Mouse (Mus musculus): Measurements from ENCODE around the gene Spry2. TPM values are rescaled to one million over a fixed set of nuclear protein-coding genes. Genes with fewer than 3 reads are reported as not detected.
A peak's percentile ranks its signal among the peaks of the same experiment; 100 is the strongest.

Gene Spry2
- 26.4 and 30.1 TPM in 2 replicates for polyA plus RNA-seq (2014; fragmentation: Nextera tagmentation; extraction: Ambion mirVana)

- peak within 1 kb of the TSS; percentile 98 for H3K27ac ChIP-seq (ENCODE audit: low read depth, low read length)
- under 1% methylated on average over 61 of the region's 89 CpGs for WGBS
Measured at GRCm38 (mm10) chr14:105896791-105897568, at the start of gene Spry2. Gene Spry2 (minus strand): TSS chr14:105896819.

DNA sequence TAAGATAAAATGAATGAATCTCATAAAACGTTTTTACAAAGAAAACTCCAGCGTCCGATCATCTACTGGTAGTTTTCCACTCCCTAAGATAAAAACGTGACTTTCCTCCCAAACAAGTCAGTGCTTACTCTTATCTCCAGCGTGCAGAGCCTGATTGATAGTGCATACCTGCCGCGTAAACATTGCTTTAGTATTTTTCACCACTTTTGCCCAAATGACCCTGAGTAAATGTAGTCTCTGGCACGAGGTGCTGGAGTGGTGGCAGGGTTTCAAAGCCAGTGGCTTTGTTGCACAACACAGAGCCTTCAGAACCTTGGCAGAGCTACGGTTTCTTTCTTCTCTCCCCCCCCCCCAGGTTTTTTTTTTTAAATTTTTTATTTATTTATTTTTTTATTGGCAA is 44.7 kb upstream of the Spry2 start:
- WGBS: 90% methylated on average over 9 of the region's 9 CpGs
- H3K4me1 ChIP-seq (ENCODE audit: control insufficient read depth, insufficient read depth, low read length): no peaks in the 10 kb centered on the region
- no peak overlapping the region for H3K4me2 ChIP-seq (ENCODE audit: low read depth)
- H3K4me3 ChIP-seq (ENCODE audit: low read depth, low read length): no peak overlapping the region
- ATAC-seq (ENCODE audit: insufficient read depth, low FRiP score, low TSS enrichment) (no peak), DNase-seq (ENCODE audit: low spot score) (no peak)
- no peaks in the 10 kb centered on the region for H3K36me3 ChIP-seq (ENCODE audit: control insufficient read depth, insufficient read depth, low read length)
- no peak overlapping the region for H3K27ac ChIP-seq (ENCODE audit: low read depth, low read length)
- H3K9ac ChIP-seq (ENCODE audit: low read length): no peak overlapping the region
- no peaks in the 10 kb centered on the region for H3K27me3 ChIP-seq (ENCODE audit: control insufficient read depth, insufficient read depth, low read length)
- H3K9me3 ChIP-seq (ENCODE audit: control insufficient read depth, low read length): no peaks in the 10 kb centered on the region

More at GRCm38 (mm10) chr14:105896791-105897568, at the start of gene Spry2:
- peak within 1 kb of the TSS; percentile 84 for H3K9ac ChIP-seq (ENCODE audit: low read length)
- DNase-seq (ENCODE audit: low spot score) (peak; percentile 94), ATAC-seq (ENCODE audit: insufficient read depth, low FRiP score, low TSS enrichment) (peak; percentile 92)
- H3K27me3 ChIP-seq (ENCODE audit: control insufficient read depth, insufficient read depth, low read length): no peaks in the 10 kb centered on the region
- no peaks in the 10 kb centered on the region for H3K36me3 ChIP-seq (ENCODE audit: control insufficient read depth, insufficient read depth, low read length)
- H3K4me3 ChIP-seq (ENCODE audit: low read depth, low read length): peak within 1 kb of the TSS; percentile 64
- peaks cover 16% of the 10 kb centered on the region for H3K4me1 ChIP-seq (ENCODE audit: control insufficient read depth, insufficient read depth, low read length)
- no peaks in the 10 kb centered on the region for H3K9me3 ChIP-seq (ENCODE audit: control insufficient read depth, low read length)
- peak within 1 kb of the TSS; percentile 92 for H3K4me2 ChIP-seq (ENCODE audit: low read depth)

- 84% methylated on average over 9 of the region's 9 CpGs for WGBS
- no peak for ATAC-seq (ENCODE audit: insufficient read depth, low FRiP score, low TSS enrichment)
- Histone ChIP-seq H3K9ac (ENCODE audit: low read length) (no peak overlapping the region), H3K4me3 (ENCODE audit: low read depth, low read length) (no peak overlapping the region), H3K4me1 (ENCODE audit: control insufficient read depth, insufficient read depth, low read length) (no peaks in the 10 kb centered on the region; the same call in 1 of the 2 replicates), H3K9me3 (ENCODE audit: control insufficient read depth, low read length) (no peaks in the 10 kb centered on the region), H3K4me2 (ENCODE audit: low read depth) (no peak overlapping the region), H3K27ac (ENCODE audit: low read depth, low read length) (no peak overlapping the region), H3K27me3 (ENCODE audit: control insufficient read depth, insufficient read depth, low read length) (no peaks in the 10 kb centered on the region), H3K36me3 (ENCODE audit: control insufficient read depth, insufficient read depth, low read length) (no peaks in the 10 kb centered on the region)
- peak; percentile 13 for DNase-seq (ENCODE audit: low spot score)
Measured at GRCm38 (mm10) chr14:105926726-105927125, 30.1 kb upstream of the Spry2 start.

DNA sequence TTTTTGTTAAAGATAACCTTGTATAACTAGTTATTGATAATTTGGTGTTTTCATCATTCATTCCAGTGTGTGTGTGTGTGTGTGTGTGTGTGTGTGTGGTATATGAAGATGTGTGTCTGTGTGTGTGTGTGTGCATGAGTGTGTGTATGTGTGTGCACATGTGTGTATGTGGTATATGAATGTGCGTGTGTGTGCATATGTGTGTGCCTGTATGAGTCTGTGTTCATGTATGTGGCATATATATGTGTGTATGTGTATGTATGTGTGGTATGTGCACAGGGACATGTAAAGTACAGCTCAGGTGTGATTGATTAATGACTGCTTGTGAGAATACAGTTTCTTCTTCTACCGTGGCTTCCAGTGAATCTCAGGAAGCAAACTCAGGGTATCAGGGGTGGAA is 28.7 kb upstream of the Spry2 start:
- no peak overlapping the region for H3K4me2 ChIP-seq (ENCODE audit: low read depth)
- H3K9me3 ChIP-seq (ENCODE audit: control insufficient read depth, low read length): no peaks in the 10 kb centered on the region
- ATAC-seq (ENCODE audit: insufficient read depth, low FRiP score, low TSS enrichment) (no peak), DNase-seq (ENCODE audit: low spot score) (no peak)
- 86% methylated on average over 2 of the region's 2 CpGs for WGBS
- no peak overlapping the region for H3K4me3 ChIP-seq (ENCODE audit: low read depth, low read length)
- H3K27me3 ChIP-seq (ENCODE audit: control insufficient read depth, insufficient read depth, low read length): no peaks in the 10 kb centered on the region
- H3K4me1 ChIP-seq (ENCODE audit: control insufficient read depth, insufficient read depth, low read length): no peaks in the 10 kb centered on the region; the same call in 1 of the 2 replicates
- H3K36me3 ChIP-seq (ENCODE audit: control insufficient read depth, insufficient read depth, low read length): no peaks in the 10 kb centered on the region
- no peak overlapping the region for H3K27ac ChIP-seq (ENCODE audit: low read depth, low read length)
- H3K9ac ChIP-seq (ENCODE audit: low read length): no peak overlapping the region

GRCm38 (mm10) chr14:105924712-105925111 is 28.1 kb upstream of the Spry2 start:
- no peak for ATAC-seq (ENCODE audit: insufficient read depth, low FRiP score, low TSS enrichment)
- no peaks in the 10 kb centered on the region for H3K27me3 ChIP-seq (ENCODE audit: control insufficient read depth, insufficient read depth, low read length)
- 56% methylated on average over 1 of the region's 1 CpGs for WGBS
- H3K36me3 ChIP-seq (ENCODE audit: control insufficient read depth, insufficient read depth, low read length): no peaks in the 10 kb centered on the region
- H3K9me3 ChIP-seq (ENCODE audit: control insufficient read depth, low read length): no peaks in the 10 kb centered on the region
- H3K4me1 ChIP-seq (ENCODE audit: control insufficient read depth, insufficient read depth, low read length): no peaks in the 10 kb centered on the region; the same call in 1 of the 2 replicates
- H3K4me3 ChIP-seq (ENCODE audit: low read depth, low read length): no peak overlapping the region
- peak; percentile 25 for DNase-seq (ENCODE audit: low spot score)
- H3K9ac ChIP-seq (ENCODE audit: low read length): no peak overlapping the region
- H3K4me2 ChIP-seq (ENCODE audit: low read depth): no peak overlapping the region
- H3K27ac ChIP-seq (ENCODE audit: low read depth, low read length): no peak overlapping the region

GRCm38 (mm10) chr14:105922874-105923273 is 26.3 kb upstream of the Spry2 start:
- Histone ChIP-seq H3K27ac (ENCODE audit: low read depth, low read length) (no peak overlapping the region), H3K4me1 (ENCODE audit: control insufficient read depth, insufficient read depth, low read length) (no peaks in the 10 kb centered on the region; the same call in 1 of the 2 replicates), H3K4me2 (ENCODE audit: low read depth) (no peak overlapping the region), H3K36me3 (ENCODE audit: control insufficient read depth, insufficient read depth, low read length) (no peaks in the 10 kb centered on the region), H3K27me3 (ENCODE audit: control insufficient read depth, insufficient read depth, low read length) (no peaks in the 10 kb centered on the region), H3K4me3 (ENCODE audit: low read depth, low read length) (no peak overlapping the region), H3K9ac (ENCODE audit: low read length) (no peak overlapping the region), H3K9me3 (ENCODE audit: control insufficient read depth, low read length) (no peaks in the 10 kb centered on the region)
- peak; percentile 49 for DNase-seq (ENCODE audit: low spot score)
- no peak for ATAC-seq (ENCODE audit: insufficient read depth, low FRiP score, low TSS enrichment)
- 5% methylated on average over 8 of the region's 8 CpGs for WGBS

DNA sequence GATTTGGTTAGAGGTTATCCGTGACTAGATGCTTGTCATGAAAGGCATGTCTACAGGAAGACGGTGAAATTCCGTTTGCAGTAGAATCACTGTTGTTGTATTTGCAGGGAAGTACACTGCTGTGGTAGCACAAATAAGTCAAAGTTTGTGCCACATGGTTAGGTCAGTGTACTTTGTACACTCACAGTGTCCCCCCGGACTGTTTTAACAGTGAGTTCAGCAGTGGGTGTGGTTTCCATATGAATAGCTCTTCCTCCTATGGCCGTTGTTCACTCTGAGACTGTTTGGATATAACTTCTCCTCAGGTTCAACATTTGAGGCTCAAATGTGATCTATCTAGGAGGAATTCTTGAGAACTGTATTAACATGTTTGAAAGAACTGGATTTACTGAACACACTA is 25.8 kb upstream of the Spry2 start:
- 13% methylated on average over 5 of the region's 5 CpGs for WGBS
- Histone ChIP-seq H3K4me3 (ENCODE audit: low read depth, low read length) (no peak overlapping the region), H3K9me3 (ENCODE audit: control insufficient read depth, low read length) (no peaks in the 10 kb centered on the region), H3K27me3 (ENCODE audit: control insufficient read depth, insufficient read depth, low read length) (no peaks in the 10 kb centered on the region), H3K9ac (ENCODE audit: low read length) (no peak overlapping the region), H3K36me3 (ENCODE audit: control insufficient read depth, insufficient read depth, low read length) (no peaks in the 10 kb centered on the region), H3K27ac (ENCODE audit: low read depth, low read length) (no peak overlapping the region), H3K4me1 (ENCODE audit: control insufficient read depth, insufficient read depth, low read length) (no peaks in the 10 kb centered on the region; the same call in 1 of the 2 replicates), H3K4me2 (ENCODE audit: low read depth) (no peak overlapping the region)
- DNase-seq (ENCODE audit: low spot score) (no peak), ATAC-seq (ENCODE audit: insufficient read depth, low FRiP score, low TSS enrichment) (no peak)

- no peaks in the 10 kb centered on the region for H3K27me3 ChIP-seq (ENCODE audit: control insufficient read depth, insufficient read depth, low read length)
- H3K9me3 ChIP-seq (ENCODE audit: control insufficient read depth, low read length): no peaks in the 10 kb centered on the region
- DNase-seq (ENCODE audit: low spot score): no peak
- 2% methylated on average over 8 of the region's 8 CpGs for WGBS
- no peak overlapping the region for H3K27ac ChIP-seq (ENCODE audit: low read depth, low read length)
- H3K4me2 ChIP-seq (ENCODE audit: low read depth): peak overlapping the region; percentile 25
- H3K36me3 ChIP-seq (ENCODE audit: control insufficient read depth, insufficient read depth, low read length): no peaks in the 10 kb centered on the region
- no peak overlapping the region for H3K4me3 ChIP-seq (ENCODE audit: low read depth, low read length)
- ATAC-seq (ENCODE audit: insufficient read depth, low FRiP score, low TSS enrichment): no peak
- H3K9ac ChIP-seq (ENCODE audit: low read length): no peak overlapping the region
- no peaks in the 10 kb centered on the region; the same call in 1 of the 2 replicates for H3K4me1 ChIP-seq (ENCODE audit: control insufficient read depth, insufficient read depth, low read length)
Measured at GRCm38 (mm10) chr14:105921217-105921695, 24.6 kb upstream of the Spry2 start.

All from neural tube, embryonic 11.5 days (tissue).